Mouse (Mus musculus): Measurements from ENCODE around the gene Fam89a. TPM values are rescaled to one million over a fixed set of nuclear protein-coding genes. Genes with fewer than 3 reads are reported as not detected.

Fam89a gene
- not detected for polyA plus RNA-seq (2015; fragmentation: Illumina TruSeq; extraction: RNeasy Lipid Tissue Mini Kit (QIAGEN cat#74804); ENCODE audit: insufficient read depth, low read depth, low replicate concordance)

DNA sequence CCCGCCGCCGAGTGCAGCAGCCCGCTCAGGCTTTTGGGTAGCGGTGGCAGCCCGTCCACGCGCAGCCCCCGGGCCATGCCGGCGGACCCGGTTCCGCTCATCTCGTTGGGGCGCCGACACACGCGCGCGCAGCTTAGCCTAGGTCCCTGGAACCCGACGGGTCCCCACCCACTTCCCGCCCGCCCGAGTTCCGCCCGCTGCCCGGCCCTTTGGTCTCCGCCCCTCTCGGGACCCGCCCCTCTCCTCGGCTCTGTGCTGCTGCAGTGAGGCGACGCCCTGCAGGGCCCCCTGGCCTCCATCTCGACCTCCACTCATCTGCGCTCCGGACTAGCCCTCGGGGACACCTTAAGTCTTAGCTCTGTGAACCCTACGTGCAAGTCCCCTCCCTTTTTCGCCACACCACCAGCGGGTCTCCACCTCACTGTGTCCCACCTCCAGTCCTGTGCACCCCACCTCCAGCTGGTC is at the start of gene Fam89a:
Gene Fam89a, minus strand, starts transcription at position 124 of the 465 bp plus-strand sequence.

DNA sequence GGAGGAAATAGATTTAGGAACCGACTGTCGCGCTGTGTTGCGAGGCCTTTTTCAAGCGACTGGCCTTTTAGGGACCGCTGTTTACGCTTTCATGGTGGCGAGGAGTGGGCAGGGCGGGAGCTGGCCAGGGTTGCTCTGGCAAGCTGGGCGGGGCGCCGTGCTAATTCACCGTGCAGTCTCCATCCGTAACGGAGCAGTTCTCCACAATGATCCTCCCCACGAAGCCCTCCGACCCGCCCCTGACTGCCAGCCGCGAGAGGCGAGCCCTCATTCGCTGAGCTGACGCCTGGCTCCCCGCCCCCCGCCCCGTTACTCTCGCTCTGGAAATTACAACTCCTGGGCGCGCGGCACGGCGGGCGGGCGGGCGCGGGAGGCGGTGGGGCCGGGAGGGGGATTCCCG is 41.1 kb upstream of the Fam89a start, which contains the start of gene Trim67:
Gene Trim67, plus strand, starts transcription at position 385 of the 400 bp plus-strand sequence.

GRCm38 (mm10) chr8:124721862-124722515 is 29.6 kb downstream of the Fam89a start, which contains the start of the genes Ttc13 and Arv1:
Gene Ttc13 (minus strand): TSS chr8:124721983.
Gene Arv1 (plus strand): TSS chr8:124722139.

Other genes starting within 250 kb of the Fam89a start
- gene Cog2, start 231.1 kb downstream of the Fam89a start, polyA plus RNA-seq (2015; fragmentation: Illumina TruSeq; extraction: RNeasy Lipid Tissue Mini Kit (QIAGEN cat#74804); ENCODE audit: insufficient read depth, low read depth, low replicate concordance): 9.8 TPM
- gene Agt, start 182.1 kb downstream of the Fam89a start, polyA plus RNA-seq (2015; fragmentation: Illumina TruSeq; extraction: RNeasy Lipid Tissue Mini Kit (QIAGEN cat#74804); ENCODE audit: insufficient read depth, low read depth, low replicate concordance): 4.0 TPM
- not detected for gene Capn9, start 175.7 kb downstream of the Fam89a start, polyA plus RNA-seq (2015; fragmentation: Illumina TruSeq; extraction: RNeasy Lipid Tissue Mini Kit (QIAGEN cat#74804); ENCODE audit: insufficient read depth, low read depth, low replicate concordance)
- gene 2310022B05Rik, start 88.5 kb downstream of the Fam89a start, polyA plus RNA-seq (2015; fragmentation: Illumina TruSeq; extraction: RNeasy Lipid Tissue Mini Kit (QIAGEN cat#74804); ENCODE audit: insufficient read depth, low read depth, low replicate concordance): 11.0 TPM
- 12.2 TPM for gene Ttc13, start 29.8 kb downstream of the Fam89a start, polyA plus RNA-seq (2015; fragmentation: Illumina TruSeq; extraction: RNeasy Lipid Tissue Mini Kit (QIAGEN cat#74804); ENCODE audit: insufficient read depth, low read depth, low replicate concordance)
- gene Arv1, start 29.7 kb downstream of the Fam89a start, polyA plus RNA-seq (2015; fragmentation: Illumina TruSeq; extraction: RNeasy Lipid Tissue Mini Kit (QIAGEN cat#74804); ENCODE audit: insufficient read depth, low read depth, low replicate concordance): 3.0 TPM
- not detected for gene Trim67, start 41.3 kb upstream of the Fam89a start, polyA plus RNA-seq (2015; fragmentation: Illumina TruSeq; extraction: RNeasy Lipid Tissue Mini Kit (QIAGEN cat#74804); ENCODE audit: insufficient read depth, low read depth, low replicate concordance)
- 27.6 TPM for gene Gnpat, start 111.2 kb upstream of the Fam89a start, polyA plus RNA-seq (2015; fragmentation: Illumina TruSeq; extraction: RNeasy Lipid Tissue Mini Kit (QIAGEN cat#74804); ENCODE audit: insufficient read depth, low read depth, low replicate concordance)
- gene 2810004N23Rik, start 111.3 kb upstream of the Fam89a start, polyA plus RNA-seq (2015; fragmentation: Illumina TruSeq; extraction: RNeasy Lipid Tissue Mini Kit (QIAGEN cat#74804); ENCODE audit: insufficient read depth, low read depth, low replicate concordance): 4.8 TPM
- 2.8 TPM for gene Exoc8, start 145.9 kb upstream of the Fam89a start, polyA plus RNA-seq (2015; fragmentation: Illumina TruSeq; extraction: RNeasy Lipid Tissue Mini Kit (QIAGEN cat#74804); ENCODE audit: insufficient read depth, low read depth, low replicate concordance)
- gene Sprtn, start 146.1 kb upstream of the Fam89a start, polyA plus RNA-seq (2015; fragmentation: Illumina TruSeq; extraction: RNeasy Lipid Tissue Mini Kit (QIAGEN cat#74804); ENCODE audit: insufficient read depth, low read depth, low replicate concordance): 4.5 TPM
- 7.6 TPM for gene Egln1, start 197.5 kb upstream of the Fam89a start, polyA plus RNA-seq (2015; fragmentation: Illumina TruSeq; extraction: RNeasy Lipid Tissue Mini Kit (QIAGEN cat#74804); ENCODE audit: insufficient read depth, low read depth, low replicate concordance)